7 mouse cellular contexts compared by ENCODE assay signal in the genomic region with DNA sequence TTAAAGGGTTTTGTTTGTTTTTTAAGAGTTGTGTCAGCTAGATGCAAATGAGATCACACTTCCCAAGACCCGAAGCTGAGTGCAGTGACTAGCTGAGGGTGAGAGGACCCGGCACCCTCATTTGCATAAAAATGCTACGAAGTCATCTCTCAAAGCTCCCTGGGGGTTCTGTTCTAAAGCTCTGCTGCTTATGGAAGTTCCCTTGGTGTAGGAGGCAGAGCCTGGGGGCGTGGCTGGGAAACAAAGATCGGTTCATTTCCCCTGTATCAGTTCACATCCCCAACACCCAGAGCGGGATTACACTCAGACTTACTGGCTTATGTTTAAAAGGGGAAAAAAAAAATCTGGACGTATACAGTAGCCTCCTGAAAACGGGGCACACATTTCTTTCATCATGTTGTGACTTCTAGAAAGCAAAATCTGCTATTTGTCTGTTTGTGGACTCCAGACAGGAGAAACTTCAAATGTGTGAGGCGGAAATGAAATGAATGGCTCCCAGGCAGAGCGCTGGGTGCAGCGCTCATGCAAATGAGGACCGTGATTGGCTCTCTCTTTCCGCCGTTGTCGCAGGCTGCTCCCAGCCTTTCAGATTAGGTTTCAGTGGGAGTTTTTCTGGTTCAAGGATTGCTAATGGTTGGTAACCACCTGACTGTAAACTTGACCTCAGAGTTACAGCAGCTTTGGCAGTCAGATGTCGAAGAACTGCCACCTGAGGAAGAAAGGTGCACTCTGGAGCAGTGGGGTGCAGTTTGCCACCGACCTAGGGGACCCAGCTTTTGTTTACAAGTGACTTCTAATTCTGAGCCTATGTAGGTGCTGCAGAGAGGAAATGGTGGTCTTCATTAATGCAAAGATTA.
DNase-seq lines count a peak whose midpoint lies in the region; ATAC-seq and TF ChIP-seq lines count a peak whose summit lies in the region.

No protein-coding gene starts in this region.

- 4% methylated on average over 17 of the region's 17 CpGs for WGBS in intestine, embryonic 16.5 days
- WGBS in liver, embryonic 16.5 days (ENCODE audit: insufficient replicate concordance): 5% methylated on average over 17 of the region's 17 CpGs

- H3K9me3 ChIP-seq in intestine, embryonic 16.5 days (ENCODE audit: control insufficient read depth, low read length): no peaks in the 10 kb centered on the region
- no peaks in the 10 kb centered on the region for H3K9me3 ChIP-seq in liver, embryonic 16.5 days (replicated peaks; ENCODE audit: control insufficient read depth, low read length)

- TF ChIP-seq CTCF in embryonic fibroblast, embryonic 13.5 days (IDR thresholded peaks at IDR 0.05; ENCODE audit: borderline replicate concordance, insufficient read depth, low read length): no peak

- peak overlapping the region; percentile 54 for H3K4me2 ChIP-seq in intestine, embryonic 16.5 days (ENCODE audit: low read depth, low read length)
- peak overlapping the region; percentile 46 for H3K4me2 ChIP-seq in liver, embryonic 16.5 days (ENCODE audit: low read depth, low read length)

- intact Hi-C loops in left cerebral cortex, postnatal 10 days (cut with DNase I): no loop called here

- peak overlapping the region; percentile 39; the same call in 1 of the 2 replicates for H3K9ac ChIP-seq in intestine, embryonic 16.5 days (ENCODE audit: low read depth, low read length)
- no peak overlapping the region for H3K9ac ChIP-seq in liver, embryonic 16.5 days (ENCODE audit: low read depth, low read length)

- H3K27ac ChIP-seq in embryonic fibroblast, embryonic 13.5 days (ENCODE audit: insufficient read depth, low read length): no peak overlapping the region
- peak overlapping the region; percentile 83 for H3K27ac ChIP-seq in intestine, embryonic 16.5 days (ENCODE audit: low read length)
- H3K27ac ChIP-seq in liver, embryonic 16.5 days (ENCODE audit: low read length): no peak overlapping the region

- ATAC-seq in intestine, embryonic 16.5 days: peak; percentile 82
- ATAC-seq in liver, embryonic 16.5 days (ENCODE audit: low read depth): peak; percentile 32; the same call in 1 of the 2 replicates

- TF ChIP-seq POLR2A in embryonic fibroblast, embryonic 13.5 days (IDR thresholded peaks at IDR 0.05; ENCODE audit: low read depth, low read length): no peak

- peak; percentile 60 to 71 for DNase-seq in B cell, adult 2 months
- DNase-seq in CD8-positive naive resting alpha-beta T cell, adult 2 months (ENCODE audit: low read depth in 2 of 2, low spot score in 2 of 2): peak; percentile 21 to 37
- peak; percentile 78 for DNase-seq in retina, embryonic 14.5 days (ENCODE audit: low spot score)
- no peak for DNase-seq in left cerebral cortex, postnatal 10 days (ENCODE audit: extremely low spot score in 1 of 2, low spot score in 2 of 2)

- H3K36me3 ChIP-seq in intestine, embryonic 16.5 days (ENCODE audit: control insufficient read depth, insufficient read depth, low read length): no peaks in the 10 kb centered on the region
- no peaks in the 10 kb centered on the region for H3K36me3 ChIP-seq in liver, embryonic 16.5 days (ENCODE audit: control insufficient read depth, insufficient read depth)

- H3K4me3 ChIP-seq in embryonic fibroblast, embryonic 13.5 days (ENCODE audit: insufficient read depth, low read length): 0 out of 2 replicates have a peak overlapping the region, but pooled peaks have one; percentile 2
- H3K4me3 ChIP-seq in intestine, embryonic 16.5 days (ENCODE audit: low read length): peak overlapping the region; percentile 26
- H3K4me3 ChIP-seq in liver, embryonic 16.5 days (ENCODE audit: low read depth, low read length): peak overlapping the region; percentile 25; the same call in 1 of the 2 replicates

- 0 out of 2 replicates have a peak, but pooled peaks cover 3% of the 10 kb centered on the region for H3K4me1 ChIP-seq in embryonic fibroblast, embryonic 13.5 days (ENCODE audit: control insufficient read depth, insufficient read depth, low read length)
- H3K4me1 ChIP-seq in intestine, embryonic 16.5 days (ENCODE audit: control insufficient read depth, insufficient read depth, low read length): peaks cover 3% of the 10 kb centered on the region; the same call in 1 of the 2 replicates
- H3K4me1 ChIP-seq in liver, embryonic 16.5 days (ENCODE audit: control insufficient read depth, low read depth, low read length): no peaks in the 10 kb centered on the region

- H3K27me3 ChIP-seq in intestine, embryonic 16.5 days (replicated peaks; ENCODE audit: control insufficient read depth, insufficient read depth, low read length): no peaks in the 10 kb centered on the region
- H3K27me3 ChIP-seq in liver, embryonic 16.5 days (ENCODE audit: control insufficient read depth, insufficient read depth, low read depth, low read length): no peaks in the 10 kb centered on the region

Comparison
In these comparisons a context has a peak if more than half of its experiments do, and no peak if none do; other contexts are left out.
1. DNase-seq: peak in B cell, adult 2 months (2 of 2), CD8-positive naive resting alpha-beta T cell, adult 2 months (2 of 2) and retina, embryonic 14.5 days (single experiment); none in left cerebral cortex, postnatal 10 days (0 of 2).
2. Peak in every context shown above with its lines, with median percentiles within 50 percentile points of each other: H3K4me3 ChIP-seq.